Mouse (Mus musculus): ENCODE results near the gene Zswim4. TPM values are rescaled to one million over a fixed set of nuclear protein-coding genes. Genes with fewer than 3 reads are reported as not detected.

Zswim4 gene
- total RNA-seq, 2 experiments from 2014 or later, result 1.7 to 2.6 TPM

- no peak for ATAC-seq (replicated peaks; ENCODE audit: low FRiP score, poor library complexity, severe bottlenecking)
These were observed 35.2 kb downstream of the Zswim4 start for GRCm38 (mm10) chr8:84201545-84202245.

- ATAC-seq (replicated peaks; ENCODE audit: low FRiP score, poor library complexity, severe bottlenecking), result no peak
These were observed 36.0 kb downstream of the Zswim4 start for GRCm38 (mm10) chr8:84200652-84201544.

GRCm38 (mm10) chr8:84200126-84200555 is 36.7 kb downstream of the Zswim4 start:
- ATAC-seq (replicated peaks; ENCODE audit: low FRiP score, poor library complexity, severe bottlenecking), result no peak

- no peak for ATAC-seq (replicated peaks; ENCODE audit: low FRiP score, poor library complexity, severe bottlenecking)
These were observed 37.3 kb downstream of the Zswim4 start for GRCm38 (mm10) chr8:84199348-84200125.

GRCm38 (mm10) chr8:84198871-84199270 is 38.0 kb downstream of the Zswim4 start:
- no peak for ATAC-seq (replicated peaks; ENCODE audit: low FRiP score, poor library complexity, severe bottlenecking)

GRCm38 (mm10) chr8:84197922-84198774 is 38.7 kb downstream of the Zswim4 start:
- peak; percentile 80 for ATAC-seq (replicated peaks; ENCODE audit: low FRiP score, poor library complexity, severe bottlenecking)

GRCm38 (mm10) chr8:84197141-84197921 is 39.5 kb downstream of the Zswim4 start:
- ATAC-seq (replicated peaks; ENCODE audit: low FRiP score, poor library complexity, severe bottlenecking), result no peak

GRCm38 (mm10) chr8:84194224-84194743 is 42.6 kb downstream of the Zswim4 start:
- no peak for ATAC-seq (replicated peaks; ENCODE audit: low FRiP score, poor library complexity, severe bottlenecking)

- ATAC-seq (replicated peaks; ENCODE audit: low FRiP score, poor library complexity, severe bottlenecking), result no peak
These were observed 43.3 kb downstream of the Zswim4 start for GRCm38 (mm10) chr8:84193566-84193965.

GRCm38 (mm10) chr8:84193161-84193560 is 43.7 kb downstream of the Zswim4 start:
- no peak for ATAC-seq (replicated peaks; ENCODE audit: low FRiP score, poor library complexity, severe bottlenecking)

- ATAC-seq (replicated peaks; ENCODE audit: low FRiP score, poor library complexity, severe bottlenecking), result peak; percentile 86
These were observed 44.3 kb downstream of the Zswim4 start for GRCm38 (mm10) chr8:84192555-84192954.

- peak; percentile 93 for ATAC-seq (replicated peaks; ENCODE audit: low FRiP score, poor library complexity, severe bottlenecking)
These were observed 44.8 kb downstream of the Zswim4 start for GRCm38 (mm10) chr8:84192023-84192422.

- no peak for ATAC-seq (replicated peaks; ENCODE audit: low FRiP score, poor library complexity, severe bottlenecking)
These were observed 46.5 kb downstream of the Zswim4 start for GRCm38 (mm10) chr8:84190191-84190867.

GRCm38 (mm10) chr8:84189603-84190002 is 47.3 kb downstream of the Zswim4 start:
- no peak for ATAC-seq (replicated peaks; ENCODE audit: low FRiP score, poor library complexity, severe bottlenecking)

GRCm38 (mm10) chr8:84188671-84189070 is 48.2 kb downstream of the Zswim4 start:
- ATAC-seq (replicated peaks; ENCODE audit: low FRiP score, poor library complexity, severe bottlenecking), result no peak

- peak; percentile 60 for ATAC-seq (replicated peaks; ENCODE audit: low FRiP score, poor library complexity, severe bottlenecking)
These were observed 49.6 kb downstream of the Zswim4 start for GRCm38 (mm10) chr8:84187065-84187755.

GRCm38 (mm10) chr8:84186547-84186946 is 50.3 kb downstream of the Zswim4 start:
- peak; percentile 80 for ATAC-seq (replicated peaks; ENCODE audit: low FRiP score, poor library complexity, severe bottlenecking)
